Mouse (Mus musculus): ENCODE results near the gene Sgo2a.

DNA sequence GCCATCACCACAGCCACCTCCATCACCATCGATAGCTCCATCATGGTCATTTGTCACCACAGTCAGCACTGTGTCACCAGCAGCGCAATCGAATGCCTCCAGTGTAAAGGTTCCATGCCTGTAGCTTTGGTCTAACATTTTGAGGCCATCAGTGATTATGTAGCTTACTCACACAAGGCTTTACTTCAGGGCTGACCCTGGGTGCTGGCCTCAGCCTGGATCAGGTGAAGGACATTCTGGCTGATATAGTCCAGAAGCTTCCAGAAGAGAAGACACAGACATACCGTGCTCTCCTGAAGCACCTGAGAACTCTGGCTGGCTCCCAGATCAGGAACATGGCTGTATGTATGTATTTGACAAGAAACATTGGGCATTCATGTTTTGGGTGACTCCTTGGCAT, 63.1 kb downstream of the Sgo2a start:
- TF ChIP-seq ZC3H11A (IDR thresholded peaks at IDR 0.05; ENCODE audit: borderline replicate concordance, low read depth, low read length) (no peak), ZNF384 (IDR thresholded peaks at IDR 0.05; ENCODE audit: low read depth, low read length) (no peak)

Data from ES-E14 (cell line).